Mouse (Mus musculus): ENCODE measurements around the gene Lonp2. TPM values are rescaled to one million over a fixed set of nuclear protein-coding genes. Genes with fewer than 3 reads are reported as not detected.
A peak's percentile ranks its signal among the peaks of the same experiment; 100 is the strongest.

Lonp2 gene
- polyA plus RNA-seq, 1 experiment from 2014 or later, result 51.0 TPM

DNA sequence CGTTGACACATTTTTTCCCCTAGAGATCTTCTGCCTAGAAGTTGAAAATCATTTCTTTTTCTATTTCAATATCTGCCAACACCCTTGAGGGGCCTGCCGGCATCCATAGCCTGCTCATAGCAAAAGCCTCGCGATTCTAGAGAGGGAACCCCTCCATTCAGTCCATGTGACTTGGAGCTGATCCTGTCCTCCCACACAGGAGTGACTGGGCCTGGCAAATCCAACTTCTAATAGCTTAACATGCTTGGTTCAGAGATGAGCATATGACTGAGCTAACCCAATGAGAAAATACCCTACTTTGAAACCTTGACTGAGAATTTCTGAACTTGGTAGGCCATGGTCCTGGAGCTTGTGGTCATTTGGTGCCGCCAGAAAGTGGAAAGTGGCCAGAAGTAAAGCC, 37.8 kb upstream of the Lonp2 start:
- ATAC-seq (ENCODE audit: insufficient number of reproducible peaks, low FRiP score, low TSS enrichment, low read depth) (no peak), DNase-seq (ENCODE audit: low spot score) (no peak)
- no peak overlapping the region for H3K4me2 ChIP-seq (ENCODE audit: low read depth, severe bottlenecking)
- H3K4me1 ChIP-seq (ENCODE audit: control insufficient read depth, insufficient read depth, low read length), result 0 out of 2 replicates have a peak, but pooled peaks cover 2% of the 10 kb centered on the region
- no peak overlapping the region for H3K4me3 ChIP-seq (ENCODE audit: low read depth, low read length)
- no peaks in the 10 kb centered on the region for H3K27me3 ChIP-seq (ENCODE audit: control insufficient read depth, insufficient read depth, low read length)
- no peaks in the 10 kb centered on the region for H3K9me3 ChIP-seq (ENCODE audit: control insufficient read depth, low read length)
- H3K36me3 ChIP-seq (ENCODE audit: control insufficient read depth, insufficient read depth, low read length), result no peaks in the 10 kb centered on the region
- no peak overlapping the region for H3K27ac ChIP-seq (replicated peaks; ENCODE audit: low read depth, low read length)
- WGBS, result 46% methylated on average over 5 of the region's 5 CpGs
- H3K9ac ChIP-seq (ENCODE audit: low read length), result no peak overlapping the region

DNA sequence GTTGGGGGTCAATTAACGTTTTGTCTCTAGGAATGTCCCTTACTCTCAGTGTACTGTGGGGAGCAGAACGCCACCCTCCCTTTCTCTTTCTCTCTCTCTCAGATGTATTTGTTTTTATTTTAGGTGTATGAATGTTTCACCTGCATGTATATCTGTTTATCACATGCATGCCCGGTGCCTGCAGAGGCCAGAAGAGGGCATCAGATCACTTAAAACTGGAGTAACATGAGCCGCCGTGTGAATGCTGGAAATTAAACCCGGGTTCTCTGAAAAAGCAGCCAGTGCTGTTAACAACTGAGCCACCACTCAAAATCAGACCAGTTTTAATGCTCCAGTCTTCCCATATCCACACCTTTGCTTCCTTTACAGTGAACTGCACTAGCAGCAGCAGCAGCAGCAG, 37.2 kb upstream of the Lonp2 start:
- 0 out of 2 replicates have a peak, but pooled peaks cover 2% of the 10 kb centered on the region for H3K4me1 ChIP-seq (ENCODE audit: control insufficient read depth, insufficient read depth, low read length)
- DNase-seq (ENCODE audit: low spot score), result peak; percentile 54
- no peak overlapping the region for H3K9ac ChIP-seq (ENCODE audit: low read length)
- H3K4me3 ChIP-seq (ENCODE audit: low read depth, low read length), result no peak overlapping the region
- no peaks in the 10 kb centered on the region for H3K9me3 ChIP-seq (ENCODE audit: control insufficient read depth, low read length)
- WGBS, result 43% methylated on average over 6 of the region's 6 CpGs
- no peak overlapping the region for H3K4me2 ChIP-seq (ENCODE audit: low read depth, severe bottlenecking)
- no peak overlapping the region for H3K27ac ChIP-seq (replicated peaks; ENCODE audit: low read depth, low read length)
- no peak for ATAC-seq (ENCODE audit: insufficient number of reproducible peaks, low FRiP score, low TSS enrichment, low read depth)
- no peaks in the 10 kb centered on the region for H3K27me3 ChIP-seq (ENCODE audit: control insufficient read depth, insufficient read depth, low read length)
- no peaks in the 10 kb centered on the region for H3K36me3 ChIP-seq (ENCODE audit: control insufficient read depth, insufficient read depth, low read length)

DNA sequence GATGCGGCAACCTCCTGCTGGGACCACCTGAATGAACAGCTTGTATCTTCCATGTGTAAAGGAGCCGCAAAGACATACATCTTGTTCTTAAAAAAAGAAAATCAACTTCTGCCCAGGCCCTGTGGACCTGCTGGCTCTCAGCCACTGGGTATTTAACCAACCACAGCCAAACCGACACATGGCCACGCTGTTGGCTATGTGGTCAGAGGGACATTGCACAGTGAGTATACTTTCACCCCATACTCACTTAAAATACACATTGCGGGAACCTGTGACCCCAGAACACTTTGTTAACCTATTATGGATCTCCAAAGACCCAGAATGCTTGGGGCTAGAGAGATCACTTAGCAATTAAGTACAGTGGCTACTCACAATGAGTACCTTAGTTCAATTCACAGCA, 35.5 kb upstream of the Lonp2 start:
- H3K4me2 ChIP-seq (ENCODE audit: low read depth, severe bottlenecking), result no peak overlapping the region
- H3K27ac ChIP-seq (replicated peaks; ENCODE audit: low read depth, low read length), result no peak overlapping the region
- DNase-seq (ENCODE audit: low spot score), result no peak
- H3K4me3 ChIP-seq (ENCODE audit: low read depth, low read length), result no peak overlapping the region
- no peaks in the 10 kb centered on the region for H3K27me3 ChIP-seq (ENCODE audit: control insufficient read depth, insufficient read depth, low read length)
- no peaks in the 10 kb centered on the region for H3K9me3 ChIP-seq (ENCODE audit: control insufficient read depth, low read length)
- no peak for ATAC-seq (ENCODE audit: insufficient number of reproducible peaks, low FRiP score, low TSS enrichment, low read depth)
- H3K36me3 ChIP-seq (ENCODE audit: control insufficient read depth, insufficient read depth, low read length), result no peaks in the 10 kb centered on the region
- WGBS, result 91% methylated on average over 5 of the region's 5 CpGs
- 0 out of 2 replicates have a peak, but pooled peaks cover 2% of the 10 kb centered on the region for H3K4me1 ChIP-seq (ENCODE audit: control insufficient read depth, insufficient read depth, low read length)
- H3K9ac ChIP-seq (ENCODE audit: low read length), result no peak overlapping the region

DNA sequence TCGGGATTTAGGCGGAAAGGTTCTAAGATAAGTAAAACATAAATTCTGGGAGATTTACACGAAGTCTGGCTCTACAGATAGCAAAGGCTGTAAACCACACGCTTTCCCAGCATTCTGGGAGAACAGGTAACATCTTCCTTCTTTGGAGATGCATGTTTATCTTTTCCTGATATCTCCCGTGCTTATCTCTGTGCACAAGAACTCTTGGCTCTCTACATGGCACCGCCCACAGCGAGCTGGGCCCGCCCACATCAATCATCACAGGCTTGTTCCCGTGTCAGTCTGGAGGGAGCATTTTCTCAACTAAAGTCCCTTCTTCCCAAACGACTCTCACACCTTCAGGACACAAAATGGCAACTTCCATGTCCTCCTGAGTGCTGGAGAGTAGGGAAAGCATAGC, 30.7 kb upstream of the Lonp2 start:
- WGBS, result 67% methylated on average over 10 of the region's 10 CpGs

DNA sequence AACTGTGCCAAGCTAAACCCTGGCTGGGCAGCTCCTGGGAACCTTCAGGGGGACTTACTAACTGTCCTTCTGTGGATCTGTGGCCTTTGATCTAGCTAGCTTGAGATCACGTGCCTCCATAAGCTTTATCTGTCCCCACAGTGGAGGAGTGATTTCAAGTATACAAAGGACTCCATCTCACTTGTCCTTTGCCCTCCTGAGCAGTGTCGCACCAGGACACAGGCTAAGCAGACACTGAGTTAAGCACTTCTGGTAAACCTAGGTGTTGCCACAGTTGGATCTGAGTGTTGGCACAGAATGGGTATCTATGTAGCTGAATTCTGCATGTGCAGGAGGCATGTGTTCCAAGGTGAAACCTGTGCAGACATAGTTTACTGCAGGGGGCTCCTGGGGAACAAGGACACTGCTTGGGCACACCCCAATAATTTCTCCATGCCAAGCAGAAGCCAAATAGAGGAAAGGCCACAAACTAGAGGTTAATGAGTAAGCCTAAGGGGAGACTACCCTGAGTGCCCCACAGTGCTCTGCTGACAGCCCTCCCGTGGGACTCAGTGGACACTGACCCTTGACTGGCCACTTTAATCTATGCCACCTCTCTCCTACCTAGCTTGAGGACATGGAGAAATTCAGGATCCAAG, 29.6 kb upstream of the Lonp2 start:
- H3K9ac ChIP-seq (ENCODE audit: low read length), result no peak overlapping the region
- H3K27ac ChIP-seq (replicated peaks; ENCODE audit: low read depth, low read length), result no peak overlapping the region
- WGBS, result 70% methylated on average over 3 of the region's 3 CpGs
- ATAC-seq (ENCODE audit: insufficient number of reproducible peaks, low FRiP score, low TSS enrichment, low read depth) (no peak), DNase-seq (ENCODE audit: low spot score) (no peak)
- no peaks in the 10 kb centered on the region for H3K9me3 ChIP-seq (ENCODE audit: control insufficient read depth, low read length)
- H3K36me3 ChIP-seq (ENCODE audit: control insufficient read depth, insufficient read depth, low read length), result no peaks in the 10 kb centered on the region
- H3K27me3 ChIP-seq (ENCODE audit: control insufficient read depth, insufficient read depth, low read length), result no peaks in the 10 kb centered on the region
- H3K4me1 ChIP-seq (ENCODE audit: control insufficient read depth, insufficient read depth, low read length), result no peaks in the 10 kb centered on the region
- no peak overlapping the region for H3K4me3 ChIP-seq (ENCODE audit: low read depth, low read length)
- no peak overlapping the region for H3K4me2 ChIP-seq (ENCODE audit: low read depth, severe bottlenecking)

More for the DNA sequence above, 30.7 kb upstream of the Lonp2 start:
- DNase-seq (ENCODE audit: low spot score) (no peak), ATAC-seq (ENCODE audit: insufficient number of reproducible peaks, low FRiP score, low TSS enrichment, low read depth) (no peak)
- Histone ChIP-seq H3K4me3 (ENCODE audit: low read depth, low read length) (no peak overlapping the region), H3K27me3 (ENCODE audit: control insufficient read depth, insufficient read depth, low read length) (no peaks in the 10 kb centered on the region), H3K4me1 (ENCODE audit: control insufficient read depth, insufficient read depth, low read length) (no peaks in the 10 kb centered on the region), H3K27ac (replicated peaks; ENCODE audit: low read depth, low read length) (no peak overlapping the region), H3K36me3 (ENCODE audit: control insufficient read depth, insufficient read depth, low read length) (no peaks in the 10 kb centered on the region), H3K9me3 (ENCODE audit: control insufficient read depth, low read length) (no peaks in the 10 kb centered on the region), H3K9ac (ENCODE audit: low read length) (no peak overlapping the region), H3K4me2 (ENCODE audit: low read depth, severe bottlenecking) (no peak overlapping the region)

DNA sequence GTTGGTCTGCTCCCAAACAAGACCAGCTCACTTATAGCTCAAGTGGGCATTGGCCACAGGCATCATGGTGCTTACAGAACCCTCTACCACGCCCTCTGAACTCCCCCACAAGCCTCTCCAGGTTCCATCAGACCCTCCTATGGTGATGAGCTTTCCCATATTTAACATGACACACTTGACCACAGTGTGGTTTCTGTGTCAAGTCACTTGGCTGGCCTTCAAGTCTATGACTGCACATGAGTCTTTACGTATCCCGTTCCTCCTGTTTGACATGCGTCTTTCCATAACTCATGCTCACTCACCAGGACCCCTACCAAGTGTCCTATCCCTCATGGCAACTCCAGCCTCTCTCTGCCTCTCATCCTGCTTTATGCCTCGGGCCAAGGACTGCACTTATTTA, 28.2 kb upstream of the Lonp2 start:
- no peak overlapping the region for H3K4me3 ChIP-seq (ENCODE audit: low read depth, low read length)
- H3K27me3 ChIP-seq (ENCODE audit: control insufficient read depth, insufficient read depth, low read length), result no peaks in the 10 kb centered on the region
- no peaks in the 10 kb centered on the region for H3K9me3 ChIP-seq (ENCODE audit: control insufficient read depth, low read length)
- WGBS, result 86% methylated on average over 5 of the region's 5 CpGs
- H3K9ac ChIP-seq (ENCODE audit: low read length), result no peak overlapping the region
- no peak for DNase-seq (ENCODE audit: low spot score)
- H3K27ac ChIP-seq (replicated peaks; ENCODE audit: low read depth, low read length), result no peak overlapping the region
- H3K4me2 ChIP-seq (ENCODE audit: low read depth, severe bottlenecking), result no peak overlapping the region
- no peaks in the 10 kb centered on the region for H3K36me3 ChIP-seq (ENCODE audit: control insufficient read depth, insufficient read depth, low read length)
- ATAC-seq (ENCODE audit: insufficient number of reproducible peaks, low FRiP score, low TSS enrichment, low read depth), result no peak
- no peaks in the 10 kb centered on the region for H3K4me1 ChIP-seq (ENCODE audit: control insufficient read depth, insufficient read depth, low read length)

DNA sequence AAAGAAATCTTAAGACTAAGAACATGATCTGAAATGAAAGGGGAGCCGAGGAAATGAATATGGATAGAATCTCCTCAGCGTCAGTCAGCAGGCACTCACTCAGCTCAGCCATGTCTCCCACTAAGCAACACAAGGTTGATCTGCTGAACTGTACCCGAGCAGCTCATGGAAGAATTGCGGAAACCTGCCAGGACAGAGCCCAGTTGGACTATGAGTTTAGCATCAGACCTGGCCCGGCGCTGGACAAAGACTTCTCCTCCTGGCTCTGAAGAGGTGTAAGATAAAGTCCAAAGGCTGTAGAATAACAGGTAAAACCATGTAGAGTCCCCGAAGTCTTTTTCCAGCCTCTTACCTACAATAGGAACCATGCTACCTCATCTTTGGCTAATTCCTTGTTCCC, 26.2 kb upstream of the Lonp2 start:
- WGBS, result 83% methylated on average over 7 of the region's 7 CpGs
- Histone ChIP-seq H3K9me3 (ENCODE audit: control insufficient read depth, low read length) (no peaks in the 10 kb centered on the region), H3K4me2 (ENCODE audit: low read depth, severe bottlenecking) (no peak overlapping the region)

DNA sequence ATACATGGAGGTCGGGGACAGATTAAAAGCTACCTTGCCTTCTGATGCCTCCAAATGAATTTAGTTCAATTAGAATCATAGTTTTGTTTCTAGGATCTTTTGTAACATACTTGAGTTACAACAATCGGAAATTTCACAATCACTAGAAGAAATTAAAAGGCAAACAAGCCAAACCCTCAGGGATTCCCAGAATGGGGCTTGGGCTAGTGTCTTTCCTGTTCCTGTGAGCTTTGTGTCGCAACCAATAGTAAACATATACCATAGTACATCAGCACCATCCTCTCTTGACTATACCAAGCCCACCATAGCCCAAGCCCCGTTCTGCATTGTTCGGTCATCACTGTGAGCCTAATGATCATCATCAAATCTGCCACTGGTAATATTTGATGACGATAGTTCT, 24.5 kb upstream of the Lonp2 start:
- no peaks in the 10 kb centered on the region for H3K27me3 ChIP-seq (ENCODE audit: control insufficient read depth, insufficient read depth, low read length)
- no peaks in the 10 kb centered on the region for H3K36me3 ChIP-seq (ENCODE audit: control insufficient read depth, insufficient read depth, low read length)
- no peak for DNase-seq (ENCODE audit: low spot score)
- no peak overlapping the region for H3K9ac ChIP-seq (ENCODE audit: low read length)
- no peaks in the 10 kb centered on the region for H3K9me3 ChIP-seq (ENCODE audit: control insufficient read depth, low read length)
- no peak for ATAC-seq (ENCODE audit: insufficient number of reproducible peaks, low FRiP score, low TSS enrichment, low read depth)
- no peaks in the 10 kb centered on the region for H3K4me1 ChIP-seq (ENCODE audit: control insufficient read depth, insufficient read depth, low read length)
- H3K4me3 ChIP-seq (ENCODE audit: low read depth, low read length), result no peak overlapping the region
- WGBS, result 92% methylated on average over 6 of the region's 6 CpGs
- no peak overlapping the region for H3K4me2 ChIP-seq (ENCODE audit: low read depth, severe bottlenecking)
- H3K27ac ChIP-seq (replicated peaks; ENCODE audit: low read depth, low read length), result no peak overlapping the region

More for the DNA sequence above, 26.2 kb upstream of the Lonp2 start:
- Histone ChIP-seq H3K27ac (replicated peaks; ENCODE audit: low read depth, low read length) (no peak overlapping the region), H3K4me1 (ENCODE audit: control insufficient read depth, insufficient read depth, low read length) (no peaks in the 10 kb centered on the region), H3K36me3 (ENCODE audit: control insufficient read depth, insufficient read depth, low read length) (no peaks in the 10 kb centered on the region), H3K27me3 (ENCODE audit: control insufficient read depth, insufficient read depth, low read length) (no peaks in the 10 kb centered on the region), H3K9ac (ENCODE audit: low read length) (no peak overlapping the region), H3K4me3 (ENCODE audit: low read depth, low read length) (no peak overlapping the region)
- DNase-seq (ENCODE audit: low spot score), result no peak
- ATAC-seq (ENCODE audit: insufficient number of reproducible peaks, low FRiP score, low TSS enrichment, low read depth), result no peak

DNA sequence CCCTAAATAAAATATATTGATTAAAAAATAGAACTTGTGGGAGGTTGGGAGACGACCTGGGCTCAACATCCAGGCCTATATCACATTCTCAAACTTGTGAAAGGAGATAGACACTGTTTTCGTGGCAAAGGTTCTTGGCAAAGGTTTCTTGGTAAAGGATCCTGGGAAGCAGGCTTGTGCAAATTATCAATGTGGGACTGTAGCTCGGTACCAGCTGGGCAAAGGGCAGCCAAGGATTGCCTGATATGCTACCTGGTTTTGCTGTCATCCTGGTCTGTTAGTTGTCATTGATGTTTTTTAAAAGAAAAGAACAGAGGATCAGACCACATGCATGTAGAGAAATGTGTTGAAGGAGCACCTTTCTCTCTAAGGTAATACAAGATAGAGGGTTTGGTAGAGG, 23.5 kb upstream of the Lonp2 start:
- WGBS, result 79% methylated on average over 3 of the region's 3 CpGs
- DNase-seq (ENCODE audit: low spot score) (no peak), ATAC-seq (ENCODE audit: insufficient number of reproducible peaks, low FRiP score, low TSS enrichment, low read depth) (no peak)

More for the DNA sequence above, 23.5 kb upstream of the Lonp2 start:
- Histone ChIP-seq H3K9me3 (ENCODE audit: control insufficient read depth, low read length) (no peaks in the 10 kb centered on the region), H3K27ac (replicated peaks; ENCODE audit: low read depth, low read length) (no peak overlapping the region), H3K4me2 (ENCODE audit: low read depth, severe bottlenecking) (no peak overlapping the region), H3K9ac (ENCODE audit: low read length) (no peak overlapping the region), H3K36me3 (ENCODE audit: control insufficient read depth, insufficient read depth, low read length) (no peaks in the 10 kb centered on the region), H3K4me1 (ENCODE audit: control insufficient read depth, insufficient read depth, low read length) (no peaks in the 10 kb centered on the region), H3K4me3 (ENCODE audit: low read depth, low read length) (no peak overlapping the region), H3K27me3 (ENCODE audit: control insufficient read depth, insufficient read depth, low read length) (no peaks in the 10 kb centered on the region)
